Mouse (Mus musculus) kidney, postnatal 0 days (tissue): ENCODE measurements at regions not wholly inside any gene's neighbourhood (a gene's known extent, or its start where the extent isn't known, plus 50 kb on each side); places are given as distances from the start of the nearest gene placed in this dataset.

Experiments used
- ATAC-seq: fragments of 200-750 bp; cut with Nextera tagmentation; replicated peaks from 2 replicates; pipeline ENCODE4 v1.8.0; 2017; ENCODE audit warnings: low read depth, moderate number of reproducible peaks, moderate TSS enrichment, moderate library complexity; ENCODE audit not compliant: low FRiP score
- DNase-seq: peaks from one replicate; pipeline ENCODE4 v3.0.0-alpha.2; 2016; ENCODE audit warnings: low spot score
- H3K27ac ChIP-seq: fragments of 300-500 bp; sonication (generic); 2 replicates; pipeline ENCODE4 v1.5.1; 2014; ENCODE audit warnings: mild to moderate bottlenecking
- H3K27me3 ChIP-seq: fragments of 300-500 bp; sonication (generic); 2 replicates; pipeline ENCODE4 v1.6.1; 2014; ENCODE audit warnings: low read length, mixed read lengths; ENCODE audit not compliant: insufficient read depth
- H3K36me3 ChIP-seq: fragments of 300-500 bp; sonication (generic); 2 replicates; pipeline ENCODE4 v1.6.1; 2014; ENCODE audit warnings: low read length, mixed read lengths; ENCODE audit not compliant: insufficient read depth
- H3K4me1 ChIP-seq: fragments of 300-500 bp; sonication (generic); replicated peaks from 2 replicates; pipeline ENCODE4 v1.6.1; 2014; ENCODE audit warnings: antibody characterized with exemption, low read length, mixed read lengths; ENCODE audit not compliant: insufficient read depth
- H3K4me2 ChIP-seq: fragments of 300-500 bp; sonication (generic); 2 replicates; pipeline ENCODE4 v1.6.1; 2014; ENCODE audit warnings: mild to moderate bottlenecking, low read length, moderate library complexity, mixed read lengths
- H3K4me3 ChIP-seq: fragments of 300-500 bp; sonication (generic); replicated peaks from 2 replicates; pipeline ENCODE4 v1.5.1; 2014; ENCODE audit warnings: low read depth, low read length
- H3K9ac ChIP-seq: fragments of 300-500 bp; sonication (generic); 2 replicates; pipeline ENCODE4 v1.6.1; 2014; ENCODE audit warnings: low read depth, low read length
- H3K9me3 ChIP-seq: fragments of 300-500 bp; sonication (generic); replicated peaks from 2 replicates; pipeline ENCODE4 v1.6.1; 2016; ENCODE audit warnings: low read length, inconsistent platforms, mixed read lengths
- CTCF ChIP-seq: IDR thresholded peaks from 2 replicates; pipeline ENCODE4 v1.5.1; 2016; ENCODE audit warnings: antibody characterized with exemption, low read depth, mild to moderate bottlenecking, moderate library complexity
- WGBS: fragments of 180-500 bp; shearing (Covaris S2); extraction: QIAGEN DNeasy Blood & Tissue Kit; methylation state at CpG from one replicate; pipeline ENCODE4 v1.1.7; 2014; 5-methylcytosine and 5-hydroxymethylcytosine counted together

GRCm38 (mm10) chr11:7561437-7561836 lies 347.7 kb upstream of the Igfbp3 start:
- Histone ChIP-seq H3K27me3 (no peaks in the 10 kb centered on the region), H3K36me3 (no peaks in the 10 kb centered on the region), H3K9ac (no peak overlapping the region), H3K9me3 (no peaks in the 10 kb centered on the region), H3K4me1 (no peaks in the 10 kb centered on the region), H3K4me2 (no peak overlapping the region), H3K4me3 (no peak overlapping the region), H3K27ac (no peak overlapping the region)
- TF ChIP-seq CTCF: no peak
- WGBS: 56% methylated on average over 1 of the region's 1 CpGs
- no peak for DNase-seq
- no peak for ATAC-seq

GRCm38 (mm10) chr11:7555613-7556274 lies 342.0 kb upstream of the Igfbp3 start:
- DNase-seq: peak; percentile 48
- no peak for TF ChIP-seq CTCF
- Histone ChIP-seq H3K27ac (no peak overlapping the region), H3K4me3 (no peak overlapping the region), H3K9ac (no peak overlapping the region), H3K9me3 (no peaks in the 10 kb centered on the region), H3K4me2 (no peak overlapping the region), H3K36me3 (no peaks in the 10 kb centered on the region), H3K4me1 (no peaks in the 10 kb centered on the region), H3K27me3 (no peaks in the 10 kb centered on the region)
- no peak for ATAC-seq
- WGBS: 71% methylated on average over 6 of the region's 6 CpGs

GRCm38 (mm10) chr11:7552154-7552553 lies 338.4 kb upstream of the Igfbp3 start:
- Histone ChIP-seq H3K9me3 (no peaks in the 10 kb centered on the region), H3K4me3 (no peak overlapping the region), H3K4me2 (no peak overlapping the region), H3K9ac (no peak overlapping the region), H3K27ac (no peak overlapping the region), H3K4me1 (no peaks in the 10 kb centered on the region), H3K27me3 (no peaks in the 10 kb centered on the region), H3K36me3 (no peaks in the 10 kb centered on the region)
- ATAC-seq: no peak
- no peak for DNase-seq
- 84% methylated on average over 3 of the region's 3 CpGs for WGBS
- no peak for TF ChIP-seq CTCF

GRCm38 (mm10) chr11:7547796-7548195 lies 334.1 kb upstream of the Igfbp3 start:
- Histone ChIP-seq H3K36me3 (no peaks in the 10 kb centered on the region), H3K27me3 (no peaks in the 10 kb centered on the region), H3K9me3 (no peaks in the 10 kb centered on the region), H3K27ac (no peak overlapping the region), H3K4me2 (no peak overlapping the region), H3K4me1 (no peaks in the 10 kb centered on the region), H3K4me3 (no peak overlapping the region), H3K9ac (no peak overlapping the region)
- ATAC-seq (no peak), DNase-seq (peak; percentile 75)
- WGBS: 36% methylated on average over 2 of the region's 2 CpGs
- TF ChIP-seq CTCF: no peak

- no peak for ATAC-seq
- Histone ChIP-seq H3K4me2 (no peak overlapping the region), H3K27ac (no peak overlapping the region), H3K9ac (no peak overlapping the region), H3K9me3 (no peaks in the 10 kb centered on the region), H3K27me3 (no peaks in the 10 kb centered on the region), H3K4me3 (no peak overlapping the region), H3K4me1 (no peaks in the 10 kb centered on the region), H3K36me3 (no peaks in the 10 kb centered on the region)
- TF ChIP-seq CTCF: no peak
- no peak for DNase-seq
- 96% methylated on average over 2 of the region's 2 CpGs for WGBS
These were observed 331.9 kb upstream of the Igfbp3 start for GRCm38 (mm10) chr11:7545621-7546020.

GRCm38 (mm10) chr11:7534590-7534989 lies 320.9 kb upstream of the Igfbp3 start:
- no peaks in the 10 kb centered on the region for H3K36me3 ChIP-seq
- DNase-seq (no peak), ATAC-seq (no peak)
- no peak overlapping the region for H3K4me2 ChIP-seq
- no peaks in the 10 kb centered on the region for H3K27me3 ChIP-seq
- H3K27ac ChIP-seq: no peak overlapping the region
- no peak overlapping the region for H3K9ac ChIP-seq
- 0 out of 2 replicates have a peak, but pooled peaks cover 8% of the 10 kb centered on the region for H3K9me3 ChIP-seq
- 49% methylated on average over 2 of the region's 2 CpGs for WGBS
- no peak overlapping the region for H3K4me3 ChIP-seq
- TF ChIP-seq CTCF: no peak
- no peaks in the 10 kb centered on the region for H3K4me1 ChIP-seq

GRCm38 (mm10) chr11:7533327-7533726 lies 319.6 kb upstream of the Igfbp3 start:
- Histone ChIP-seq H3K27me3 (no peaks in the 10 kb centered on the region), H3K4me2 (no peak overlapping the region), H3K36me3 (no peaks in the 10 kb centered on the region), H3K4me1 (no peaks in the 10 kb centered on the region), H3K9me3 (0 out of 2 replicates have a peak, but pooled peaks cover 8% of the 10 kb centered on the region), H3K9ac (no peak overlapping the region), H3K27ac (no peak overlapping the region), H3K4me3 (no peak overlapping the region)
- ATAC-seq (no peak), DNase-seq (no peak)
- TF ChIP-seq CTCF: no peak
- WGBS: 67% methylated on average over 1 of the region's 1 CpGs
